Mouse (Mus musculus) testis, adult 2 months (tissue): Measurements from ENCODE around the gene Sgca.

Experiments
- CTCF ChIP-seq: fragments of 200-500 bp; IDR thresholded peaks from 2 replicates; pipeline ENCODE4 v1.5.1; 2012; ENCODE audit warnings: low read depth, mild to moderate bottlenecking, inconsistent platforms, low read length, moderate library complexity; ENCODE audit not compliant: control insufficient read depth, insufficient read depth, insufficient replicate concordance
- POLR2A ChIP-seq: fragments of 200-500 bp; IDR thresholded peaks from 2 replicates; pipeline ENCODE4 v1.6.1; 2012; ENCODE audit warnings: low read depth, mild to moderate bottlenecking, inconsistent platforms, low read length, moderate library complexity; ENCODE audit not compliant: control insufficient read depth

DNA sequence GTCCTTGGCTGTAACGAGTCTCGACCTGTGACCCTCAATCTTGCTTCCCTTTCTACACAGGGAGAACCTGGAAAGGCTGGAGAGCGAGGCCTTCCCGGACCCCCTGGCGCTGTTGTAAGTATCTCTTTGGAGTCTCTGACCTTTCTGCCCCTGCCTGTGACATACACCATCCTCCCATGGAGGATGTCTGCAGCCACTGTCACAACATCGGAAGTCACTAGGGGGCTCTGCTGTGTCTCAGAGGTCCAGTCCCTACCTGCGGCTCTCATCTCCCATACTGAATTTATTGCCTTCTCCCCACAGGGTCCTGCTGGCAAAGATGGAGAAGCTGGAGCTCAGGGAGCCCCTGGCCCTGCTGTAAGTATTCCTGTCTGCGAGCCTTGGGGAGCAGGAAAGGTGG is 31.8 kb downstream of the Sgca start:
- TF ChIP-seq CTCF (no peak), POLR2A (no peak)
